Comparison of ENCODE assay signal across 8 mouse cellular contexts in the genomic region with DNA sequence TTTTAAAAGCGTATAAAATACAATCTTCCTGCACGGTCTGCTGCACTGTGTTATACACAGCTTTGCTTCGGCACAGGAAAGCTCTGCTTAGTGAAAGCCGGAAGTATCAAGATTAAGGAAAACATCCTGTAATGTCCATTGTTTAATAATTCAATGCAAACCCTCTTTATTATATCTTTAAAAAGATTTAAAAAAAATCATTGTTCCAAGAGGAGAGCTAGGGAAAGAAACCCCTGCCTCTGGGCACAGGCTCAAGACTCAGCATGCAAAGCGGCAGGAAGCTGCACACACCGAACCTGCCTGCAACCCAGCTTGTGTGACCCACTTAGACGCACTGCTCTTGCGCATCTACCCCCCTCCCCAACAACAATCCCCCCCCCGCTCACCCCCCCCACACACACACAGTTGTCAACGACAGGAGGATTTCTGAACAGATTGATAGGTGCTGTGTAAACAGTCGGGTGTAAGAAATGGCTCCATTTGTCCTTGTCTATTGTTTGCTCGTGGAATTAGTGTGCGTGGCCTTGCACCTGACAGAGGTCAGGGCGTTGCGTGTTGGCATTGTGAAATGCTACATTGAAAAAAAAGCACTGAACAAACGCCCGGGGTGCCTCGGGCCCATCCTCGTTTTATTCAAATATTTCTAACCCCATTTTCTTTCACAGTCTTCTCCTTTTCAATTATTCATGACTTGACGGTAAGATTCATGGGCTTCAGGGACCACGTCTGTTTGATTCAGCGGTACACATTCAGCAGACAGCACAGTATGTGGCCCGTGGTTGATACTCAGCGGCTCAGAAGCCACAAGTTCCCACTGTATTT.
DNase-seq lines count a peak whose midpoint lies in the region; ATAC-seq and TF ChIP-seq lines count a peak whose summit lies in the region.

No protein-coding gene starts in this region.

- peaks cover 37% of the 10 kb centered on the region for H3K4me1 ChIP-seq in heart, embryonic 10.5 days
- no peaks in the 10 kb centered on the region for H3K4me1 ChIP-seq in embryonic facial prominence, embryonic 14.5 days (ENCODE audit: control insufficient read depth, insufficient read depth, low read length)
- no peaks in the 10 kb centered on the region for H3K4me1 ChIP-seq in intestine, postnatal 0 days (replicated peaks; ENCODE audit: control insufficient read depth, insufficient read depth, low read length)
- H3K4me1 ChIP-seq in neural tube, embryonic 11.5 days (ENCODE audit: control insufficient read depth, insufficient read depth, low read length): peaks cover 2% of the 10 kb centered on the region; the same call in 1 of the 2 replicates

- ATAC-seq in embryonic facial prominence, embryonic 14.5 days (ENCODE audit: low read depth): peak; percentile 57; the same call in 1 of the 2 replicates
- no peak for ATAC-seq in intestine, postnatal 0 days
- peak; percentile 87 for ATAC-seq in neural tube, embryonic 11.5 days (ENCODE audit: insufficient read depth, low FRiP score, low TSS enrichment)

- no peak for TF ChIP-seq CTCF in intestine, postnatal 0 days (IDR thresholded peaks at IDR 0.05; ENCODE audit: low read depth)

- peak overlapping the region; percentile 39 for H3K4me2 ChIP-seq in embryonic facial prominence, embryonic 14.5 days (ENCODE audit: low read depth, low read length)
- peak overlapping the region; percentile 53 for H3K4me2 ChIP-seq in intestine, postnatal 0 days (replicated peaks; ENCODE audit: low read depth)
- peak overlapping the region; percentile 31 for H3K4me2 ChIP-seq in neural tube, embryonic 11.5 days (ENCODE audit: low read depth)

- H3K9ac ChIP-seq in embryonic facial prominence, embryonic 14.5 days (ENCODE audit: low read depth, low read length): no peak overlapping the region
- H3K9ac ChIP-seq in intestine, postnatal 0 days (ENCODE audit: low read depth, low read length): no peak overlapping the region
- H3K9ac ChIP-seq in neural tube, embryonic 11.5 days (ENCODE audit: low read length): no peak overlapping the region

- no peak overlapping the region for H3K4me3 ChIP-seq in heart, embryonic 10.5 days
- no peak overlapping the region for H3K4me3 ChIP-seq in embryonic facial prominence, embryonic 14.5 days (ENCODE audit: low read depth, low read length)
- H3K4me3 ChIP-seq in intestine, postnatal 0 days (ENCODE audit: low read depth, low read length): no peak overlapping the region
- H3K4me3 ChIP-seq in neural tube, embryonic 11.5 days (ENCODE audit: low read depth, low read length): peak overlapping the region; percentile 12; the same call in 1 of the 2 replicates

- H3K27ac ChIP-seq in heart, embryonic 10.5 days: peak overlapping the region; percentile 56; the same call in 1 of the 2 replicates
- H3K27ac ChIP-seq in embryonic facial prominence, embryonic 14.5 days (replicated peaks; ENCODE audit: low read depth, low read length): no peak overlapping the region
- no peak overlapping the region for H3K27ac ChIP-seq in intestine, postnatal 0 days (ENCODE audit: low read depth, low read length)
- no peak overlapping the region for H3K27ac ChIP-seq in neural tube, embryonic 11.5 days (ENCODE audit: low read depth, low read length)

- intact Hi-C loops in heart, postnatal 36 days (cut with DNase I): loop anchor here (5.0 kb wide), 1 partner anchor 74 kb away; the partner anchor contains the start of gene Xpr1
- intact Hi-C loops in gastrocnemius, postnatal 36 days (cut with DNase I): no loop called here

- H3K27me3 ChIP-seq in heart, embryonic 10.5 days (ENCODE audit: insufficient read depth, poor library complexity, severe bottlenecking): no peaks in the 10 kb centered on the region
- no peaks in the 10 kb centered on the region for H3K27me3 ChIP-seq in embryonic facial prominence, embryonic 14.5 days (replicated peaks; ENCODE audit: control insufficient read depth, insufficient read depth, low read length)
- no peaks in the 10 kb centered on the region for H3K27me3 ChIP-seq in intestine, postnatal 0 days (replicated peaks; ENCODE audit: control insufficient read depth, insufficient read depth, low read length)
- no peaks in the 10 kb centered on the region for H3K27me3 ChIP-seq in neural tube, embryonic 11.5 days (ENCODE audit: control insufficient read depth, insufficient read depth, low read length)

- WGBS in heart, embryonic 10.5 days: 65% methylated on average over 24 of the region's 24 CpGs
- WGBS in embryonic facial prominence, embryonic 14.5 days: 37% methylated on average over 24 of the region's 24 CpGs
- 26% methylated on average over 24 of the region's 24 CpGs for WGBS in intestine, postnatal 0 days
- 32% methylated on average over 24 of the region's 24 CpGs for WGBS in neural tube, embryonic 11.5 days

- H3K9me3 ChIP-seq in heart, embryonic 10.5 days: no peaks in the 10 kb centered on the region
- no peaks in the 10 kb centered on the region for H3K9me3 ChIP-seq in embryonic facial prominence, embryonic 14.5 days (ENCODE audit: control insufficient read depth, low read length)
- no peaks in the 10 kb centered on the region for H3K9me3 ChIP-seq in intestine, postnatal 0 days (ENCODE audit: control insufficient read depth)
- no peaks in the 10 kb centered on the region for H3K9me3 ChIP-seq in neural tube, embryonic 11.5 days (ENCODE audit: control insufficient read depth, low read length)

- no peaks in the 10 kb centered on the region for H3K36me3 ChIP-seq in heart, embryonic 10.5 days
- H3K36me3 ChIP-seq in embryonic facial prominence, embryonic 14.5 days (ENCODE audit: control insufficient read depth, insufficient read depth, low read length): no peaks in the 10 kb centered on the region
- H3K36me3 ChIP-seq in intestine, postnatal 0 days (ENCODE audit: control insufficient read depth, insufficient read depth): no peaks in the 10 kb centered on the region
- H3K36me3 ChIP-seq in neural tube, embryonic 11.5 days (ENCODE audit: control insufficient read depth, insufficient read depth, low read length): no peaks in the 10 kb centered on the region

- DNase-seq in heart, embryonic 10.5 days (ENCODE audit: low spot score): no peak
- no peak for DNase-seq in heart, postnatal 36 days
- peak; percentile 67 for DNase-seq in embryonic facial prominence, embryonic 14.5 days (ENCODE audit: low spot score)
- DNase-seq in neural tube, embryonic 11.5 days (ENCODE audit: low spot score): peak; percentile 54
- no peak for DNase-seq in gastrocnemius, postnatal 36 days
- no peak for DNase-seq in frontal cortex, postnatal 36 days (ENCODE audit: low spot score in 2 of 2)
- DNase-seq in right cerebral cortex, postnatal 25 days: no peak

Comparison
In these comparisons a context has a peak if more than half of its experiments do, and no peak if none do; other contexts are left out.
1. DNase-seq: peak in embryonic facial prominence, embryonic 14.5 days (single experiment) and neural tube, embryonic 11.5 days (single experiment); none in heart, embryonic 10.5 days (single experiment), heart, postnatal 36 days (0 of 2), gastrocnemius, postnatal 36 days (0 of 2), frontal cortex, postnatal 36 days (0 of 2) and right cerebral cortex, postnatal 25 days (single experiment).
2. Peak in every context shown above with its lines, with median percentiles within 50 percentile points of each other: H3K4me2 ChIP-seq.